Comparison of ENCODE assay signal across 7 mouse cellular contexts in the genomic region with DNA sequence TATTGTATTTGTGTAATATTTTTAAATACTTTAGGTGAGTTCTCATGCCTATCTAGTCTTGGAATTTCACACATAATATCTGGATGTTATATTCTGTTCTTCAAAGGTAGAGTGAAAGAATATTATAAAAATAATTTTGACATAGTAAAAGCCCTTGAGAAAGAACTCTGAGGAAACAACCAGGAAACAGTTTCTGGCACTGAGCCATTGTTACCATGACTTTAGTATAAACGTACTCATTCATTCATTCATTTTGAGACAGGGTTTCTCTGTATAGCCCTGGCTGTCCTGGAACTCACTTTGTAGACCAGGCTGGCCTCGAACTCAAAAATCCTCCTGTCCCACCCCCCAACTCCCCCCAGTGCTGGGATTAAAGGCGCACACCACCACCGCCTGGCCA.
"Had no signal": no experiment of that assay in that cellular context is flagged by ENCODE, and none has a peak within 500 bp of the region (broad histone marks: within the 10 kb centered on the region; RNA-seq: fewer than 3 reads in every experiment).

No protein-coding gene starts in this region.

- DNase-seq: kidney, adult 11 months; kidney, adult 9 months; layer of hippocampus, adult 9-11 months; liver; lung, adult 18-20 months; thymus, adult 18-20 months; thymus, postnatal 36 days had no signal
